Mouse (Mus musculus): Measurements from ENCODE around the gene Rhox4e. TPM values are rescaled to one million over a fixed set of nuclear protein-coding genes. Genes with fewer than 3 reads are reported as not detected.
"Not testable (repeated sequence)": the region's sequence is repeated elsewhere in the genome, so short reads cannot be mapped to it uniquely, and the experiment has no call there.

Rhox4e gene
- polyA plus RNA-seq (2014; fragmentation: Nextera tagmentation; extraction: Ambion mirVana): not detected in 2 replicates

- ATAC-seq (ENCODE audit: insufficient number of reproducible peaks, insufficient read depth, low FRiP score, low read depth); H3K27me3 ChIP-seq (ENCODE audit: control insufficient read depth, insufficient read depth, low read length); H3K4me3 ChIP-seq (ENCODE audit: low read depth, low read length); H3K9ac ChIP-seq (replicated peaks; ENCODE audit: low read depth, low read length); H3K27ac ChIP-seq (ENCODE audit: low read length); H3K4me2 ChIP-seq (replicated peaks; ENCODE audit: low read depth, low read length); H3K4me1 ChIP-seq (ENCODE audit: control insufficient read depth, insufficient read depth, low read length); H3K36me3 ChIP-seq (ENCODE audit: control insufficient read depth, insufficient read depth, low read length); H3K9me3 ChIP-seq (ENCODE audit: control insufficient read depth, low read depth, low read length): not testable (repeated sequence)
- 94% methylated on average over 10 of the region's 18 CpGs for WGBS
Measured at GRCm38 (mm10) chrX:37557112-37557511, at the start of gene Rhox4e. Gene Rhox4e (plus strand): TSS chrX:37557412.

GRCm38 (mm10) chrX:37514059-37514458 lies 43.2 kb upstream of the Rhox4e start, which contains the start of gene Rhox4d:
Gene Rhox4d (plus strand): TSS chrX:37514359.
- not testable (repeated sequence) for H3K4me1 ChIP-seq (ENCODE audit: control insufficient read depth, insufficient read depth, low read length); H3K4me2 ChIP-seq (replicated peaks; ENCODE audit: low read depth, low read length); H3K9me3 ChIP-seq (ENCODE audit: control insufficient read depth, low read depth, low read length); H3K4me3 ChIP-seq (ENCODE audit: low read depth, low read length); H3K27me3 ChIP-seq (ENCODE audit: control insufficient read depth, insufficient read depth, low read length); H3K36me3 ChIP-seq (ENCODE audit: control insufficient read depth, insufficient read depth, low read length); H3K9ac ChIP-seq (replicated peaks; ENCODE audit: low read depth, low read length); H3K27ac ChIP-seq (ENCODE audit: low read length); ATAC-seq (ENCODE audit: insufficient number of reproducible peaks, insufficient read depth, low FRiP score, low read depth)
- WGBS: 88% methylated on average over 13 of the region's 18 CpGs

GRCm38 (mm10) chrX:37530152-37530551 lies 27.1 kb upstream of the Rhox4e start, which contains the start of gene Rhox2e:
Gene Rhox2e (plus strand): TSS chrX:37530452.
- H3K4me1 ChIP-seq (ENCODE audit: control insufficient read depth, insufficient read depth, low read length); H3K4me3 ChIP-seq (ENCODE audit: low read depth, low read length); H3K27ac ChIP-seq (ENCODE audit: low read length); ATAC-seq (ENCODE audit: insufficient number of reproducible peaks, insufficient read depth, low FRiP score, low read depth); H3K9me3 ChIP-seq (ENCODE audit: control insufficient read depth, low read depth, low read length); H3K27me3 ChIP-seq (ENCODE audit: control insufficient read depth, insufficient read depth, low read length); H3K9ac ChIP-seq (replicated peaks; ENCODE audit: low read depth, low read length); H3K4me2 ChIP-seq (replicated peaks; ENCODE audit: low read depth, low read length); H3K36me3 ChIP-seq (ENCODE audit: control insufficient read depth, insufficient read depth, low read length): not testable (repeated sequence)
- 92% methylated on average over 2 of the region's 8 CpGs for WGBS

GRCm38 (mm10) chrX:37541719-37542118 lies 15.5 kb upstream of the Rhox4e start, which contains the start of gene Rhox3e:
Gene Rhox3e (plus strand): TSS chrX:37542019.
- not testable (repeated sequence) for H3K9me3 ChIP-seq (ENCODE audit: control insufficient read depth, low read depth, low read length); H3K9ac ChIP-seq (replicated peaks; ENCODE audit: low read depth, low read length); H3K27ac ChIP-seq (ENCODE audit: low read length); H3K4me1 ChIP-seq (ENCODE audit: control insufficient read depth, insufficient read depth, low read length); H3K4me3 ChIP-seq (ENCODE audit: low read depth, low read length); H3K27me3 ChIP-seq (ENCODE audit: control insufficient read depth, insufficient read depth, low read length); H3K36me3 ChIP-seq (ENCODE audit: control insufficient read depth, insufficient read depth, low read length); ATAC-seq (ENCODE audit: insufficient number of reproducible peaks, insufficient read depth, low FRiP score, low read depth); H3K4me2 ChIP-seq (replicated peaks; ENCODE audit: low read depth, low read length)
- WGBS: 100% methylated on average over 1 of the region's 4 CpGs

- 90% methylated on average over 6 of the region's 8 CpGs for WGBS
Measured at GRCm38 (mm10) chrX:37571105-37571504, 13.9 kb downstream of the Rhox4e start, which contains the start of gene Rhox2f. Gene Rhox2f (plus strand): TSS chrX:37571405.

GRCm38 (mm10) chrX:37572638-37573037 lies 15.4 kb downstream of the Rhox4e start:
- not testable (repeated sequence) for H3K9ac ChIP-seq (replicated peaks; ENCODE audit: low read depth, low read length); H3K9me3 ChIP-seq (ENCODE audit: control insufficient read depth, low read depth, low read length); H3K27ac ChIP-seq (ENCODE audit: low read length); H3K4me2 ChIP-seq (replicated peaks; ENCODE audit: low read depth, low read length); H3K4me3 ChIP-seq (ENCODE audit: low read depth, low read length); H3K4me1 ChIP-seq (ENCODE audit: control insufficient read depth, insufficient read depth, low read length); H3K36me3 ChIP-seq (ENCODE audit: control insufficient read depth, insufficient read depth, low read length); ATAC-seq (ENCODE audit: insufficient number of reproducible peaks, insufficient read depth, low FRiP score, low read depth); H3K27me3 ChIP-seq (ENCODE audit: control insufficient read depth, insufficient read depth, low read length)
- WGBS: 58% methylated on average over 2 of the region's 2 CpGs

More at GRCm38 (mm10) chrX:37571105-37571504, 13.9 kb downstream of the Rhox4e start, which contains the start of gene Rhox2f:
- not testable (repeated sequence) for H3K27me3 ChIP-seq (ENCODE audit: control insufficient read depth, insufficient read depth, low read length); H3K27ac ChIP-seq (ENCODE audit: low read length); H3K36me3 ChIP-seq (ENCODE audit: control insufficient read depth, insufficient read depth, low read length); ATAC-seq (ENCODE audit: insufficient number of reproducible peaks, insufficient read depth, low FRiP score, low read depth); H3K4me3 ChIP-seq (ENCODE audit: low read depth, low read length); H3K4me2 ChIP-seq (replicated peaks; ENCODE audit: low read depth, low read length); H3K9ac ChIP-seq (replicated peaks; ENCODE audit: low read depth, low read length); H3K4me1 ChIP-seq (ENCODE audit: control insufficient read depth, insufficient read depth, low read length); H3K9me3 ChIP-seq (ENCODE audit: control insufficient read depth, low read depth, low read length)

- not testable (repeated sequence) for H3K4me2 ChIP-seq (replicated peaks; ENCODE audit: low read depth, low read length); H3K9me3 ChIP-seq (ENCODE audit: control insufficient read depth, low read depth, low read length); H3K9ac ChIP-seq (replicated peaks; ENCODE audit: low read depth, low read length); H3K4me1 ChIP-seq (ENCODE audit: control insufficient read depth, insufficient read depth, low read length); ATAC-seq (ENCODE audit: insufficient number of reproducible peaks, insufficient read depth, low FRiP score, low read depth); H3K36me3 ChIP-seq (ENCODE audit: control insufficient read depth, insufficient read depth, low read length); H3K27ac ChIP-seq (ENCODE audit: low read length); H3K4me3 ChIP-seq (ENCODE audit: low read depth, low read length); H3K27me3 ChIP-seq (ENCODE audit: control insufficient read depth, insufficient read depth, low read length)
Measured at GRCm38 (mm10) chrX:37580692-37581091, 23.5 kb downstream of the Rhox4e start, which contains the start of gene Rhox3f. Gene Rhox3f (plus strand): TSS chrX:37580992.

GRCm38 (mm10) chrX:37607604-37608003 lies 50.4 kb downstream of the Rhox4e start, which contains the start of gene Rhox4f:
Gene Rhox4f (minus strand): TSS chrX:37607704.
- not testable (repeated sequence) for ATAC-seq (ENCODE audit: insufficient number of reproducible peaks, insufficient read depth, low FRiP score, low read depth); H3K4me3 ChIP-seq (ENCODE audit: low read depth, low read length); H3K9ac ChIP-seq (replicated peaks; ENCODE audit: low read depth, low read length); H3K9me3 ChIP-seq (ENCODE audit: control insufficient read depth, low read depth, low read length); H3K27me3 ChIP-seq (ENCODE audit: control insufficient read depth, insufficient read depth, low read length); H3K4me1 ChIP-seq (ENCODE audit: control insufficient read depth, insufficient read depth, low read length); H3K4me2 ChIP-seq (replicated peaks; ENCODE audit: low read depth, low read length); H3K27ac ChIP-seq (ENCODE audit: low read length); H3K36me3 ChIP-seq (ENCODE audit: control insufficient read depth, insufficient read depth, low read length)
- WGBS: 91% methylated on average over 15 of the region's 19 CpGs

Data from stomach, embryonic 14.5 days (tissue).